Mouse (Mus musculus) retina, embryonic 14.5 days (tissue): ENCODE measurements at regions not wholly inside any gene's neighbourhood (a gene's known extent, or its start where the extent isn't known, plus 50 kb on each side); places are given as distances from the start of the nearest gene placed in this dataset.
"Not testable (repeated sequence)": the region's sequence is repeated elsewhere in the genome, so short reads cannot be mapped to it uniquely, and the experiment has no call there.

Source experiments
- DNase-seq: peaks from one replicate; pipeline ENCODE4 v3.0.0-alpha.2; 2015; ENCODE audit warnings: low spot score

DNA sequence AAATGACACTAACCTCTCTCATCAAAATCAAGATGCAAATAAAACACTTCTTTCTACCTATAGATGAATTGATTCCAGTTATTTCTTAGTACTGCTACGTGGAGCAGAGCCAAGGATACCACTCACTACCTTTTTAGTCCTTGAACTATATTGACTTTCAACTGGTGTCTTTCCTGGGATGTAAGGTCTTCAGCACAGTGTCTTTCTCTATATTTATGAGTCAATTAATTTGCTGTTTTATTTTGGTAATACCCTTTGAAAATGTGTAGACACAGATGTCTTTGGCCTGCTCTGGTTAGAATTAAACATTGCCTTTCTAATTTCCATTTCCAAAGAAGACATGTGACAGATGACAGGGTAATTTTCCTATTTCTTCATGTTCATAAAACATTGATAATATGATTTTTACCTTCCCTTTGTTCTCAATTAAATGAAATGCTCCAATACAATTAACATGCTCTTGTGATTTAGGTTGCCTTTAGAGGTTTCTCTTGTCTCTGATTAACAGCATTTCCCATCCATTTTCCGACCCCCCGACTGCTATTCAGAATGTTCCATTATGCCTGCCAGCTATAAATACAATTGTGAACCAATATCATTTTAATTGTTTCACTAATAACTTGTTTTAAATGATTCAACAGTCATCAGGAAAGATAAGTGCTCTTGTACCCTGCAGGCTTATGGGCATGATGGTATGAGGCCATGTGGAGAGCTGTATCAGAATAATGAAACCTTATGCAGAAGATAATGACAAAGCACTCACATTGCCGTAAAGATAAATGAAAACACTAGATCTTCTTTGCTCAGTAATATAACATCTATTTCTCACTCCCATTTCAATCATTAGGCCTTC lies 266.2 kb upstream of the 1700008P02Rik start:
- no peak for DNase-seq

DNA sequence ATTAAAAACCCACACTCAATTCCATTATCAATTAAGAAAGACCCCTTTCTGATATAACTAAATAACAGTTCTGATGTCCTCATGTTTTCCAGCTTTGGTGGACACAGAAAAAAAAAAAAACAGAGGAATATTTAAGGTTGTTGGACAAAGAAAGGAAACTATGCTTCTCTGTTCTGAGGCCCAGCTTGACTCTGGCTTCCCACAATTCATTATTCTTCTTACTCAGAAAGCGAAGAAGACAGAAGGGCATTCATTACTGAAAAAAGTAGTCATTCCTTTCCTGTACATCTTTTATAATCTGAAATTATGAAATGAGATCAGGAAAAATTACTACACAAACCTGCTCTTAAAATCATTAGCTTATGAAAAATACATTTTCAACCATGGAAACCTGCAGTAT lies 263.2 kb upstream of the 1700008P02Rik start:
- no peak for DNase-seq

DNA sequence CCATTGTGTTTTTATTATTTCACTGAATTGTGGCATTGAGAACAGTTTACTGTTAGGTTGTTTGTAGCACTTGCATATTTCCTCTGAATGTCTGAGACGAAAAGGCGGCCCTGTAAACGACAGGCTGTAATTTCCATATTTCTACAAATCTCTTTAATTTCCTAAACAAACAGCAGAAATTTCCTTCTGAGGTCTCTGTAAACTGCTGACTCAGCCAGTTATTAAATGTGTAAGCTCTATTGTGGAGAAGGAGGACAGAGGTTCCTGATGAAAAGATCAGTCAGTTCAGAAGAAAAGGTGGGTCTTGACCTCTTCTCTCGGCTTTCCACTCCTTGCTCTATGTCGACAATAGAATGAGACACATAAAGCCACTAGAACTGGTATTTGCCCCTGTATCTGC lies 256.0 kb upstream of the 1700008P02Rik start:
- no peak for DNase-seq

DNA sequence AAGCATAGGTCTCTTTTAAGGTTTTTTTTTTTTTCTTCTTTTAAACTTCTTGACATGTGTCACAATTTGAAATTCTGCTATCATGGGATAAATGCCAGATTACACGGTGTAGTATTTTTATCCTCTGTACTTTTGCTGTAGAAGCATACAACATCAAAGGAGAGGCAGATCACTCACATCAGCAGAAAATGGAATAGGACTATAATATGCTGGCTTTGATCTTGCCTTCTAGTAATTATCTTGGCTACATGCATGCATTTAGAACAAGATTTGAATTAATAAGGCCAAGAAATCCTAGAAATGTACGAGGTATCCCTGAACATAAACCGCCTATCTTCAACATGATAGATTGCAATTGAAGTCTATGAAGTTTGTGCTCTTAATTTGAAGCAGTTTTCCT lies 251.9 kb upstream of the 1700008P02Rik start:
- no peak for DNase-seq

DNA sequence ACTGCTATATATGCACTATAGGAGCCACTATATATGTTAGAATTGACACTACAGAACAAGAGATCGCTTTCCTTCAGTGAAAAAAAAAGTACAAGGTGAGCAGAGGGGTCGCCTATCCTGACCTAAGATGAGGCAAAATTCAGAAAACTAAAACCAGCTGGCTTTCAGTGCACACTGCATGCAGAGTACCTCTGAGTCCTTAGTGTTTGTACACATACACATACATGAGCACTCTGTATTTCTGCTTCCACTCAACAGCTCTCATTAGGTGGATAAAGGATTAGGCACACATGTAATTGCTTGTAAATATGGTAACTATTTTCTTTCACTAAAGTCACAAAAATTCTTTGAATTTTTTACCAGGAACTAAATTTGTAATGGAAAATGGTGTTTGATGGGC lies 251.5 kb upstream of the 1700008P02Rik start:
- DNase-seq, result no peak

DNA sequence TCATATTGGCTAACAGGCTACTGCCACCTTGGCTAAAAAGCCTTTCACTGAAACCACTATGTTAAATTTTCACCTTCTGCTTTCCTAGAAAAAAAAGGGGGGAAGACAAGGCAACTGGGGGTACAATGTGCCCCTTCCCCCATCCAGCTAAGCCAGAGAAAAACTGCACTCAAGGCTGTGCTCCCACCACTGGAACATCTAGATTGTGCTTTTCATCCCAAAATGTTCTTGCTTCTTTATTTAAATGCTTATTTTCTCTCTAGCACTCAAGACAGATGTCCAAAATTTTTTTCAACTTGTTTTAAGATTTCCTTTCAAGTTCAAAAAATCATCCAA lies 245.9 kb upstream of the 1700008P02Rik start:
- DNase-seq, result no peak

DNA sequence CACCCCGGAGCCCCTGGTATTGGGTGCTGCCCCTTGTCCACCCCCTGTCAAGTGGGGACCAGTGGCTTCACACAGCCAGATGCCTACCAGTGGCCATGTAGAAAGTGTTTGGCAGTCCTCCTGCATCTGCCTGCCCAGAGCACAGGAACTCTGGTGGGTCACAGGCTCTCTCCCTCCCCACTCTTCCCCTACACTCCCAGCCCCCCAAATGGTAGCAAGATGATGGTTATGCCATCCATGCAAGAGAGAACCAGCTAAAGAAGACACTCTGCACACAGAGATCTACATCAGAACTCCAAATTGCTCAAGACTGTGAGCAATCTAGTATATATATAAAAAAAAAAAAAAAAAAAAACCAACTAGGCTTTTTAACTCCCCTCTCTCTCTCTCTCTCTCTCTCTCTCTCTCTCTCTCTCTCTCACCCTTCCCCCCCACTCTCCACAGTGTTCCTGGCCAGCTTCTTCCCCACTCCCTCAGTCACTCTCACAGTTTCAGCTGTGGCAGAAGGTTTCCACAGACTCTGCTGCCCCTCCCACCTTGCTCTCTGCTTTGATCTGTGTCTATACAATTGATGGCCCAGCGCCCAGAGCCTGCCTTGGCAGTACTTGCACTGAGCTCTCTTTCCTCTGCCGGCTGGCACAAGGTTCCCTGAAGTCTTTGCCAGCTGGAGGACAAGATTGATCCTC lies 245.4 kb upstream of the 1700008P02Rik start:
- no peak for DNase-seq

DNA sequence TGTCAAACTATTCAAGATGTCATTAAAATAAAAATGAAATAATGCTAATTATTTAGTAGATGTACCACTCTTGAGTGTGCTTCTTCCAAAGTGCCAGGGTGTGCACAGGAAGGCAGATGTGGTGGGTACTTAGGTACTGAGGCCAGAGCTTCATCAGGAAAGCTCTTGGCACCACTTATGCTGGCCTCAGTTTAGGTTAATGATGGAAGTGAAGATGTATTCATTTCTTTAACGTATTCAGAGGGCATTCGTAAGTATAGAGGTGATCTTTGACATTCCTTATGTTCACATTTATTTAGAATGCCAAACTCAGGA lies 239.6 kb upstream of the 1700008P02Rik start:
- no peak for DNase-seq

DNA sequence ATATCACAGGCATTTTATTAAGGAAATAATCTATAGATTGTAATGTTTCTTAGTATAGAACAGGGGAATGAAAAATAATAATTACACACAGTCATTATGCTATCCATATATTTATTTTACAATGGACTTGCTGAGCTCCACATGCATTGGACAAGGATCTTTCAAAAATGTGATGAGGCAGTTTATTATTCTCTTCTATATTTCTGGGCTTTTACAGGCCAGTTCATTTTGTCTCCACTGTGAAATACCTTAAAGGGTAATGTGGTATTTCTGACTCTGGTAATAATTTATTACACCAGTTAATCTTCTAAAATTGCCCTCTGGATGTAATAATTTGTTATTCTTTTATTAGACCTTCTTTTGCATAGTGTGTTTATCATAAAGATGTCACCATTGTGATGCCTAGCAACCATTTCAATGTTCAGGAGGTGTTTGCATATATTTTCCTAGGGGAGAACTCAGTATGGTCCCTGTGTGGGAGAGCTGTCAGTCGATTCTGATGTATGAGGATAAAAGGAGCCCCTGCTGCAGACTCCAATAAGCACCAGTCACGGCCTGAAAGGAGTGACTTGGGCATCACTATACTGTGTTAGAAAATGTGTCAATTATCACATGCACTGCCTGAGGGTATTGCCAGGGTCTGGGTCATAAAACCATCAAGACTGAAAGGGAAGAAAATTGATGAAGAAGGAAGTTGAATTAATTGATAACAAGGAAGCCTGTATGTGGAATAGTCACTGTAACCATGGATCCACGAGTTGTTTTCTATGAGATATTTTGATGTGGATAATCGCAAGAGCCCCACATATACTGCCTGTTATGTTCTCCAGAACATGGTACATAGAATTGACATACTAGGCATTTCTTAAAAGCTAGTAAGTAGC lies 239.0 kb upstream of the 1700008P02Rik start:
- DNase-seq, result peak; percentile 19

DNA sequence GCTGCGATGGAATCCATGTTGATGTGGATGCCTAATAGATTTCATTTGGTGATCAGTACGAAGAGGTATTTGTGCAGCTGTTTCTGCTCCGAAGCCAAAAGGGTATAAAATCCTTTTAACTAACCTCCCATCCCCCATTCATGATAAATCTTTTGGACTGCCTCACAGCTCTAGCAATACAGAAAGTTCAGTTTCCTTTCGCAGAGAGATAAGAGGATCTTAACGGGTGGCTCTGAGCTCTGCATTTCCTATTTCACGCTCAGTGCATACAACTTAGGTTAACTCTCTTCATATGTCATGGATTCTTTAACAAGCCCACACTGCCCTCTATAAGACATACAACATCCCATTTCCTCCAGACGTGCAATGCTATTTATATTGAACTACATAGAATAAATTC lies 199.1 kb upstream of the 1700008P02Rik start:
- no peak for DNase-seq

DNA sequence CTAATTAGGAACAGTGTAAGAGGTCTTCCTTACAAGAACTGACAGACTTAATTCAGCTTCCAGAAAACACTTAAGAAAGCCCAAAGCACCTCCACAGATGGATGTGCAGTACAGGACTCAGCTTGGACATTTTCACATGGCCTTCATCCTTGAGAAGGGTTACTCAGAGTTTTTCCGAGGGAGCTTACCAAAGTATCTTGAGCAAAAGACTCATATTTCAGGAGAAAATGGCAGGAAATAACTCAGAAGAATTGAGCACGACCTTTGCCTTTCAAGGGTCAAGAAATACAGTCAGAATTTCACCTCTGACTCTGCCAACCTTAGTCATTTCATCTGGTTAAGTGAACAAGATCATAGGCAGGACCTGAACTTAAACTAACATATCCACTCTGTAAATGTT lies 192.1 kb upstream of the 1700008P02Rik start:
- DNase-seq, result peak; percentile 35

DNA sequence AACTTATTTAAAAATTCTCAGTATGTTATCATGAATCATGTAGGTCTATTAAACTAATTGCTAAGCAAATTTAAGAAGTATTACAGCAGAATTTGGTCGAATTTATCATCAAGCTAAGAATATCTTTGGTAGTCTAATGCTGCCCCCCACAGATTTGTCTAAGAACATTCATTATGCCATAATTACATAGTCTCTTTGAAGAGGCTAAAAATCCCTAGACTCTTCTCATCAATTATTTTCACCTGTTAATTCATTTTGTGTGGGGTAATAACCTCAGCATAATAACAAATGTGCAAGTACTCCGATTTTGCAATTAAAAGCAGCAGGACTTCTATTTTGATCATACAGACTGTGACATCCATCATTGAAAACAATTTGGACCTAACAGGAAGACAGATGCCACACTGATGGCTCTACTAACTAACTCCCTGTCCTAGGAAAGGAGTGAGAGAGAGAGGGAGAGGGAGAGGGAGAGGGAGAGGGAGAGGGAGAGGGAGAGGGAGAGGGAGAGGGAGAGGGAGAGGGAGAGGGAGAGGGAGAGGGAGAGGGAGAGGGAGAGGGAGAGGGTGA lies 189.2 kb upstream of the 1700008P02Rik start:
- peak; percentile 10 for DNase-seq

DNA sequence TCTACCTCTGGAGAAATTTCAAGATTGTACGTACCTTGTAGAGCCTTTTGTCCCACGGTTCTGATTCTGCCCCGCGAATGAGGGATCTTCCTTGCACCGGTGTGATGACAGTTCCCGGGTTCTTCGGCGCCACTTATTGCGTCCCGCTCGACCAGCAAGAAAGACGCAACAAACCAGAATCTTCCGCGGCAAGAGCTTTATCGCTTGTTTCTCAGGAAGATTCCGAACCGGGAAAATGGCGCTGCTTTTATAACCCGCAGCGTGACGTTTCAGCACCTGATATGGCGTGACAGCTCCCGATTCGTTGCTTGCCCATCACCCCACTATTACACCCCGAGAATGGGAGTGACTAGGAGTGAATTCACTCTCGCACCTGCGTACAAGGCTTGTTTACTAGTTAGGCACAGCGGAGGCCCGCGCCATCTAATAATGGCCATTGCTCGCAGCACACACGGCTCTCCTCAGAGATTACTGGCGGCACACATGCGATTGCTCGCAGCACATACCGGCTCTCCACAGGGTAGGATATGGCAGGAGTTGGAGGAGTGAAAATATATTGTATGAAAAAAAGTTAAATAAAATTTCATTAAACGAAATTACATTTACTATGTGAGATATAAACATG lies 180.0 kb upstream of the 1700008P02Rik start:
- DNase-seq, result not testable (repeated sequence)

DNA sequence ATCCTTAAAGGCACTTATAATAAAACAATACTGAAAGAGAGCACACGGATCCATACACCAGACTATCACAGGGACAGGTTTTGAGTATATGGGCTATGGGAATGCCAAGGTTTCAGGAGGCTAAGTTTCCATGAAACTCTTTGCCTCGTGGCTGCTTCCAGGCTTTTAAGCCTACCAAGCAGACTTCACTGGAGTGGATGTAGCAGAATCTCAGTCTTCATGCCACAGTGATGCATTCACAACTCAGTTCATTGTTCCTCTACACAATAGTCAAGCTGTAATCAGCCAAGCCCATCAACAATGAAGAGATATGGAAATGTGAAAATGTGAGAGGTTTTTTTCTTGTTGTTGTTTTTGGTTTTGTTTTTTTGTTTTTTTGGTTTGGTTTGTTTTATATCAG lies 148.3 kb upstream of the 1700008P02Rik start:
- DNase-seq, result no peak

DNA sequence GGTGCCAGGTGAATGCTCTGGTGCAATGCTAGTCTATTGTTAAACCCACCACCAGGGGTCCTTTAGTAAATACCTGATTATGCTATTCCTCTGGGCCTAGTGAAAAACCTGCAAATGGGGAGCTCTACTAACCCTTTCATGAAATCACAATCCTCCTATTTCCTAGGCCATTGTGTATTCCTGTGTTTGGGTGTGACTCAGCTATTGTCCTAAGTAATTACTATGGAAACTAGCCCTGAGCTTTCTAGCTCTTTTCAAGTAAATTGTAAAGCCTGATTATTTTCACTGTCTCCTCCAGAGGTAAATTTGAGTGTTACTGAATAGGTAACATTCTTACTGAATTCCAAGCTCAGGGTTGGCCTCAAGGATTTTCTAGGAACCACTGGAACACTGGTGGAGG lies 147.8 kb upstream of the 1700008P02Rik start:
- DNase-seq, result not testable (repeated sequence)

DNA sequence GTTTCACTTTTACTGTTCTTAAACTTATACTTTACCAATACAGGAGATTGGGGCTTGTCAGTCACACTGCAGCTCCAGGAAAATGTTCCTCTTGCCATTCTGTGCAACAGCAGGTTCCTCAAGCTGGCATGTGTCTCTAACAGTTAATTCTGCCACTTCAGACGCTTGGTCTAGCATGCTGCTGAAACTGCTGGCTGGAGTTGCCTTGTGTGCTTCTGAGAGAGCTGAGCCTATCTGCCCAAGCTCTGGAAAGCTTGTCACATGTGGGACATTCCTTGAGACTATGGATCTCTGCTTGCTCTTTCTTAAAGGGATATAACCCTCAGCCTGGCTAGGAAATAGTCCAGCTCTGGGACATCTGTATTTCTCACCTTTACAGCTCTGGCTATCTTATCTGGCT lies 138.9 kb upstream of the 1700008P02Rik start:
- no peak for DNase-seq

DNA sequence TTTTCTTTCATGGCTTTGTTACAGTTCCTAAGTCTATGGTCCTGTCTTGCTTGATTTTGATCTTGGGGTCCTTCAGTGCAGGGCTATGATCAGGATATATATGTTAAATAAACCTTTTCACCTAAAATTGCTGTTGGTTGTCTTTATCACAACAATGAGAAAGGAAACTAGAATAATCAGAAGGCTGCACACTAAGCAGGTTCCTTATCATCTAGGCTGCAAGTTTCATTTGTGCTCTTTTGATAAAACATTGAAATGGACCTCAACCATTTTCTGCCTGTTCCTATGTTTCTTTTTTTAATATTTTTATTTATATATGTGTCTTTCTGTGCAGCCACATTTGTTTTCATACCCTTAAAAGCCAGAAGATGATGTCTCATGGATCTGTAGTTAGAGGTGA lies 137.3 kb upstream of the 1700008P02Rik start:
- no peak for DNase-seq

DNA sequence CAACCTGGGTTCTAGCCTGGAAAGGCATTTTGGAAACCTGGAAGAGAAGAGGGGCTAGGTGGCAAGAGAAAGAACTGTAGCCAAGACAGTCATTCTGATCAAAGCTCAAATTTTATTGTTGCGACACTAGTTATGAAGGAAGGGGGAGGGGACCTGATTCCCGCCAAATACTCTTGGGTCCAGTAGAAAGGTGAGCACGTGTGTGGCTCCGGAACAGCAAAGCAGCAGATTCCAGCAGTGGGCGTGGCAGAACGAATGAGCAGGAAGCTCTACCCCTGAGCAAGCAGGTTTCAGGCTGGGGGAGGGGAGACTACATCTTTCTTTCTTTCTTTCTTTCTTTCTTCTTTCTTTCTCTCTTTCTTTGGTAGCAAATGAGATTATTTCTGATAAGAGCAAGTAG lies 130.5 kb upstream of the 1700008P02Rik start:
- not testable (repeated sequence) for DNase-seq

DNA sequence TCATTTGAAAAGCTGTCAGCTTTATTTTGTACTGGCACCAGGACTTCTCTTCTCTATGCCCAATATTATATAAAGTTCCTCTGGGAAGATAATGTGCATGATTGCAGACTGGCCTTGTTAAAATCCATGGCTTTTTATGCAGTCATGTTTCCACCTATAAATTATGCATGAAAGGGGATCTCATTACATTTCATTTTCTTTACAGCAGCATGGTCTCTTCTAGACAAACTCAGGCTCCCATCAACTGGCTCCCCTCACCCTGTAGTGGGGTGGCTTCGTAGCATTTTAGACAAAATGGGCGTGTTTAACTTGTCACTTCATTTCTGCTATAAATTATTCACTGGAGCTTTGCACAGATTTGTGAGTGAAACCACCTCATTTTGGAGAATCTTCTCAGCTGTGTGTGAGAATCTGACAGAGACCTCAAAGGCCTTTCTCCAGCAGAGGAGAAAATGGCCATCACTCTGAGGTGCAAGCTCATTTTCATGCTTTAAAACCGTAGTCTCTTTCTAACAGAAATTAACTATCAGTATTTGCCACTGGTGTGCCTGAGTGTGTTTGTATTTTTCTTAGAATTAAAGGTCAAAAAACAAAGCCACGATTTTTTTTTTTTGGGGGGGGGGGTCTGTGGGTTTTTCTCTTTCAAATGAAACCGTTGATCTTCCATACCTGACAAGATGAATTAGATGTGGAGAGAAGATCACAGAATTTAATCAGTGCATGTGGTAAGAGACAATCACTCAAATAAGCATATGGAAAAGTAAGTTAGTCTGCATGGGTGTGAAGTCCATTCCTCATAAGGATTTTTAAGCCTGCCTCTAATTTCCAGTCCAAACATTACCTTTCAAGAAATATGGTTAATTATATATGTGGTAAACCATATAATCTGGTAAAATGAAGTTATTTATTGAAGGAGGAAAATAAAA lies 111.4 kb upstream of the 1700008P02Rik start:
- peak; percentile 18 for DNase-seq

DNA sequence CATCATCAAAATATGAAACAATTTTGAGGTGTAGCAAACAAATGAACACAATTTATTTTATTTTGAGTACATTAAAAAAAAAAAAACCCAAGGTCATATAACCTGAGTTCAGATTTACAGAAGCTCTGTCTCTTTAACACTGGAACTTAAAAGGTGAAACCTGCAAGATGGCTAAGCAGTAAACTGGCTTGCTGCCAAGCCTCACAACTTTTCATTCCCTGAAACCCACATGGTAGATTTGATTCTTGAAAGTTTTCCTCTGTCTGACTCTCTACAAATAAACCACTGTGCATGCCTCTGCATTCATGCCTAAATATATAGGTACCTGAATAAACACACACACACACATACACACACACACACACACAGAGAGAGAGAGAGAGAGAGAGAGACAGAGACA lies 109.8 kb upstream of the 1700008P02Rik start:
- no peak for DNase-seq

DNA sequence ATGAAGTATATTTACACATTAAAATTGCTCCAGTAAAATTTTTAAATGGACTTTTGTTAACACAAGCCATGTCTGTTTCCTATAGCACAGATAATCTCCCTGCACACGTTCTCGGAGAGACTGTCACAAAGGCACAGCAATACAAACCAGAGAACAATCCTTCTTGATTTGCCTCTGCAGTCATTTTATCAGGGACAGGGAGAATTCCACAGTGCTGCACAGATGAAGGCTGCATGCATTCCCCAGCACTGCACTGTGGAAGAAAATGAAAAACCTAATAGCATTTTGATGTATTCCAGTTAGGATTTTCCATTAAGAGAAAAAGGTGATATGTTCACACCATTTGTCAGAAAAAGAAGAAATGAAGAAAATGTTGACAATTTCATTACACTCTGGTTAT lies 63.4 kb upstream of the 1700008P02Rik start:
- DNase-seq, result no peak
